Mouse (Mus musculus): ENCODE measurements at regions not wholly inside any gene's neighbourhood (a gene's known extent, or its start where the extent isn't known, plus 50 kb on each side); places are given as distances from the start of the nearest gene placed in this dataset.

- DNase-seq (peak; percentile 42), ATAC-seq (ENCODE audit: insufficient read depth) (no peak)
- Histone ChIP-seq H3K27ac (ENCODE audit: low read depth) (no peak overlapping the region), H3K36me3 (ENCODE audit: insufficient read depth) (no peaks in the 10 kb centered on the region), H3K9me3 (ENCODE audit: low read depth, low read length) (no peaks in the 10 kb centered on the region), H3K27me3 (ENCODE audit: insufficient read depth, low read length) (no peaks in the 10 kb centered on the region), H3K4me1 (ENCODE audit: insufficient read depth) (no peaks in the 10 kb centered on the region), H3K4me2 (no peak overlapping the region), H3K9ac (no peak overlapping the region), H3K4me3 (ENCODE audit: low read depth, low read length) (no peak overlapping the region)
- WGBS, result 71% methylated on average over 2 of the region's 2 CpGs
- TF ChIP-seq CTCF (IDR thresholded peaks at IDR 0.05; ENCODE audit: low read depth), result no peak
Measured at GRCm38 (mm10) chr4:84805431-84805830, 78.7 kb upstream of the Cntln start.

GRCm38 (mm10) chr4:84793156-84793919 is 90.8 kb upstream of the Cntln start:
- no peak overlapping the region for H3K4me2 ChIP-seq
- H3K9me3 ChIP-seq (ENCODE audit: low read depth, low read length), result no peaks in the 10 kb centered on the region
- H3K4me3 ChIP-seq (ENCODE audit: low read depth, low read length), result no peak overlapping the region
- WGBS, result 75% methylated on average over 10 of the region's 10 CpGs
- no peak overlapping the region for H3K27ac ChIP-seq (ENCODE audit: low read depth)
- no peaks in the 10 kb centered on the region for H3K4me1 ChIP-seq (ENCODE audit: insufficient read depth)
- H3K36me3 ChIP-seq (ENCODE audit: insufficient read depth), result no peaks in the 10 kb centered on the region
- no peak for DNase-seq
- no peak overlapping the region for H3K9ac ChIP-seq
- ATAC-seq (ENCODE audit: insufficient read depth), result no peak
- no peak for TF ChIP-seq CTCF (IDR thresholded peaks at IDR 0.05; ENCODE audit: low read depth)
- no peaks in the 10 kb centered on the region for H3K27me3 ChIP-seq (ENCODE audit: insufficient read depth, low read length)

GRCm38 (mm10) chr4:84786583-84786982 is 97.5 kb upstream of the Cntln start:
- Histone ChIP-seq H3K9ac (no peak overlapping the region), H3K27ac (ENCODE audit: low read depth) (no peak overlapping the region), H3K4me3 (ENCODE audit: low read depth, low read length) (no peak overlapping the region), H3K4me2 (no peak overlapping the region), H3K9me3 (ENCODE audit: low read depth, low read length) (no peaks in the 10 kb centered on the region), H3K27me3 (ENCODE audit: insufficient read depth, low read length) (no peaks in the 10 kb centered on the region), H3K36me3 (ENCODE audit: insufficient read depth) (no peaks in the 10 kb centered on the region), H3K4me1 (ENCODE audit: insufficient read depth) (no peaks in the 10 kb centered on the region)
- DNase-seq (no peak), ATAC-seq (ENCODE audit: insufficient read depth) (no peak)
- 50% methylated on average over 6 of the region's 6 CpGs for WGBS
- TF ChIP-seq CTCF (IDR thresholded peaks at IDR 0.05; ENCODE audit: low read depth), result no peak

GRCm38 (mm10) chr4:84768161-84768560 is 93.1 kb upstream of the Bnc2 start:
- WGBS, result 10% methylated on average over 11 of the region's 11 CpGs
- TF ChIP-seq CTCF (IDR thresholded peaks at IDR 0.05; ENCODE audit: low read depth), result no peak
- H3K27me3 ChIP-seq (ENCODE audit: insufficient read depth, low read length), result no peaks in the 10 kb centered on the region
- H3K9me3 ChIP-seq (ENCODE audit: low read depth, low read length), result no peaks in the 10 kb centered on the region
- DNase-seq (peak; percentile 80), ATAC-seq (ENCODE audit: insufficient read depth) (peak; percentile 56)
- H3K36me3 ChIP-seq (ENCODE audit: insufficient read depth), result no peaks in the 10 kb centered on the region
- H3K4me3 ChIP-seq (ENCODE audit: low read depth, low read length), result no peak overlapping the region
- H3K4me2 ChIP-seq, result peak overlapping the region; percentile 43
- H3K4me1 ChIP-seq (ENCODE audit: insufficient read depth), result no peaks in the 10 kb centered on the region; the same call in 1 of the 2 replicates
- H3K27ac ChIP-seq (ENCODE audit: low read depth), result 0 out of 2 replicates have a peak overlapping the region, but pooled peaks have one; percentile 0
- peak overlapping the region; percentile 20; the same call in 1 of the 2 replicates for H3K9ac ChIP-seq

GRCm38 (mm10) chr4:84766708-84767425 is 91.8 kb upstream of the Bnc2 start:
- Histone ChIP-seq H3K4me2 (no peak overlapping the region), H3K4me3 (ENCODE audit: low read depth, low read length) (no peak overlapping the region), H3K27ac (ENCODE audit: low read depth) (no peak overlapping the region), H3K9ac (no peak overlapping the region), H3K36me3 (ENCODE audit: insufficient read depth) (no peaks in the 10 kb centered on the region), H3K4me1 (ENCODE audit: insufficient read depth) (no peaks in the 10 kb centered on the region; the same call in 1 of the 2 replicates), H3K9me3 (ENCODE audit: low read depth, low read length) (no peaks in the 10 kb centered on the region), H3K27me3 (ENCODE audit: insufficient read depth, low read length) (no peaks in the 10 kb centered on the region)
- DNase-seq (no peak), ATAC-seq (ENCODE audit: insufficient read depth) (no peak)
- WGBS, result 59% methylated on average over 11 of the region's 11 CpGs
- no peak for TF ChIP-seq CTCF (IDR thresholded peaks at IDR 0.05; ENCODE audit: low read depth)

- no peak for DNase-seq
- ATAC-seq (ENCODE audit: insufficient read depth), result no peak
- TF ChIP-seq CTCF (IDR thresholded peaks at IDR 0.05; ENCODE audit: low read depth), result no peak
- H3K9ac ChIP-seq, result no peak overlapping the region
- no peak overlapping the region for H3K4me3 ChIP-seq (ENCODE audit: low read depth, low read length)
- H3K27me3 ChIP-seq (ENCODE audit: insufficient read depth, low read length), result no peaks in the 10 kb centered on the region
- no peaks in the 10 kb centered on the region for H3K4me1 ChIP-seq (ENCODE audit: insufficient read depth)
- H3K36me3 ChIP-seq (ENCODE audit: insufficient read depth), result no peaks in the 10 kb centered on the region
- H3K4me2 ChIP-seq, result no peak overlapping the region
- no peaks in the 10 kb centered on the region for H3K9me3 ChIP-seq (ENCODE audit: low read depth, low read length)
- no peak overlapping the region for H3K27ac ChIP-seq (ENCODE audit: low read depth)
- WGBS, result 87% methylated on average over 5 of the region's 5 CpGs
Measured at GRCm38 (mm10) chr4:84757172-84757571, 82.1 kb upstream of the Bnc2 start.

- WGBS, result 28% methylated on average over 8 of the region's 8 CpGs
- no peaks in the 10 kb centered on the region for H3K36me3 ChIP-seq (ENCODE audit: insufficient read depth)
- TF ChIP-seq CTCF (IDR thresholded peaks at IDR 0.05; ENCODE audit: low read depth), result no peak
- no peaks in the 10 kb centered on the region for H3K4me1 ChIP-seq (ENCODE audit: insufficient read depth)
- H3K27ac ChIP-seq (ENCODE audit: low read depth), result no peak overlapping the region
- H3K4me3 ChIP-seq (ENCODE audit: low read depth, low read length), result no peak overlapping the region
- no peak overlapping the region for H3K9ac ChIP-seq
- H3K27me3 ChIP-seq (ENCODE audit: insufficient read depth, low read length), result no peaks in the 10 kb centered on the region
- DNase-seq, result peak; percentile 59
- peak; percentile 74; the same call in 1 of the 2 replicates for ATAC-seq (ENCODE audit: insufficient read depth)
- no peaks in the 10 kb centered on the region for H3K9me3 ChIP-seq (ENCODE audit: low read depth, low read length)
- no peak overlapping the region for H3K4me2 ChIP-seq
Measured at GRCm38 (mm10) chr4:84752613-84753185, 77.6 kb upstream of the Bnc2 start.
